Mouse (Mus musculus) heart, embryonic 13.5 days (tissue): Measurements from ENCODE around the gene Cct7. TPM values are rescaled to one million over a fixed set of nuclear protein-coding genes. Genes with fewer than 3 reads are reported as not detected.

Experiments
- ATAC-seq: fragments of 200-750 bp; cut with Nextera tagmentation; 2 replicates; pipeline ENCODE4 v1.8.0; 2017; ENCODE audit warnings: moderate TSS enrichment; ENCODE audit not compliant: insufficient number of reproducible peaks, low FRiP score, low TSS enrichment; ENCODE audit errors: extremely low read depth
- H3K27ac ChIP-seq: fragments of 300-500 bp; sonication (generic); replicated peaks from 2 replicates; pipeline ENCODE4 v1.5.1; 2015; ENCODE audit warnings: moderate library complexity, mild to moderate bottlenecking, inconsistent platforms
- H3K27me3 ChIP-seq: fragments of 300-500 bp; sonication (generic); replicated peaks from 2 replicates; pipeline ENCODE4 v1.6.1; 2015; ENCODE audit warnings: mild to moderate bottlenecking, inconsistent platforms
- H3K36me3 ChIP-seq: fragments of 300-500 bp; sonication (generic); 2 replicates; pipeline ENCODE4 v1.6.1; 2015; ENCODE audit warnings: mild to moderate bottlenecking, inconsistent platforms
- H3K4me1 ChIP-seq: fragments of 300-500 bp; sonication (generic); 2 replicates; pipeline ENCODE4 v1.6.1; 2015; ENCODE audit warnings: inconsistent platforms
- H3K4me2 ChIP-seq: fragments of 300-500 bp; sonication (generic); 2 replicates; pipeline ENCODE4 v1.6.1; 2015; ENCODE audit warnings: inconsistent platforms, mild to moderate bottlenecking, moderate library complexity
- H3K4me3 ChIP-seq: fragments of 300-500 bp; sonication (generic); 2 replicates; pipeline ENCODE4 v1.5.1; 2015; ENCODE audit warnings: moderate library complexity, mild to moderate bottlenecking, inconsistent platforms
- H3K9ac ChIP-seq: fragments of 300-500 bp; sonication (generic); 2 replicates; pipeline ENCODE4 v1.6.1; 2015; ENCODE audit warnings: inconsistent platforms, mild to moderate bottlenecking, moderate library complexity
- H3K9me3 ChIP-seq: fragments of 300-500 bp; sonication (generic); 2 replicates; pipeline ENCODE4 v1.6.1; 2016; ENCODE audit warnings: inconsistent platforms
- WGBS: fragments of 180-500 bp; shearing (Covaris S2); methylation state at CpG from one replicate; pipeline ENCODE4 v1.1.7; 2015; ENCODE audit warnings: mixed read lengths; 5-methylcytosine and 5-hydroxymethylcytosine counted together
- polyA plus RNA-seq: library from polyadenylated mRNA; unstranded; fragments of >200 nt; fragmentation: Nextera tagmentation; extraction: Ambion mirVana; gene quantifications from 2 replicates; pipeline ENCODE4 v1.2.1, GENCODE M21; 2015

The Cct7 gene
- polyA plus RNA-seq: 347 and 413 TPM in 2 replicates

DNA sequence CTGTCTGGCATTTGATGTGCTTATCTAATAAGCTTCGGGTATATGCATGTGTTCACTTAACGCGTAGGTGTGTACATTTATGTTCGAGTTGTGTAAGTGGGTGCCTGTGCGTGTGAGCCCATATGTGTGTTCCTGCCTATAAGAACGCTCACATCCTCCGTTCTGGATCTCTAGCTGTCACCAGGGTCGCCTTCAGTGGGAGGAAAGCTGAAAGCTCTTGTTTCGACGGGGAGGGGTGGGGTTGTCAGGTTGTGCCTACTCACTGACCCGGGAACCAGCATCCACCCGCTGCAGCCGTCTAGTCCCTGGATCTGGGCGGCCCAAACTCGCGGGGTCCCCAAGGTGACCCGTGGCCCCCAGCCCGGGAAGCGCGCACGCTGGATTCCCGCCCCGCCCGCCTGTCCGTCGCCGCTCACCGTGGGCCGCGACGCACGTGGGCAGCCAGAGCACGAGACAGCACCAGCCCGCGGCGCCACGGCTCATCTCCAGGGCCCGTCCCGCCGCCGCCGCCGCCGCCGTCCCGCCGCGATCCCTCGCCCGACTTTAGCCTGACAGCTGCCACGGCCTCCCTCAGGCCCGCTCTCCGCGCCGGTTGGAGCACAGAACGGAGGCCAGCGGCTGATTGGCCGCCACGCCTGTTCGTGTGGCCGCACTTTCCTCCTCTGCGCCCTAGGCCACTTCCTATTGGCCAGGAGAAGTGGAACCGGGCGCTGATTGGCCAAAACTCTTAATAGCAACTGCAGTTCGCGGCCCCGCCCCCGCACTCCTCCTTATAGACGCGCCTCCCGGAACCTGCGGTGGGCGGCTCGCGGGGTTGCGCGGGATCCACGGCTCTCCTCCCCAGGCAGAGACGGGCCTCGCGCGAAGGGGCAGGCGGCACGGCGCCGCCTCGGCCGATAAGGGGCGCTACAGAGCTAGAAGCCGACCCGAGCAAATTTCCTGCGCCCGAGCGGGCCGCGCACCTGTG is at the start of gene Cct7:
Cct7 (plus strand) TSS at position 818 of the 967 bp plus-strand sequence.
- Histone ChIP-seq H3K9ac (peak within 1 kb of the TSS; percentile 97), H3K4me1 (peaks cover 42% of the 10 kb centered on the region), H3K4me3 (peak within 1 kb of the TSS; percentile 92), H3K27ac (peak within 1 kb of the TSS; percentile 88), H3K27me3 (no peaks in the 10 kb centered on the region), H3K4me2 (peak within 1 kb of the TSS; percentile 98), H3K9me3 (no peaks in the 10 kb centered on the region), H3K36me3 (peaks cover 29% of the 10 kb centered on the region)
- WGBS: 1% methylated on average over 91 of the region's 96 CpGs
- peak; percentile 93 for ATAC-seq

DNA sequence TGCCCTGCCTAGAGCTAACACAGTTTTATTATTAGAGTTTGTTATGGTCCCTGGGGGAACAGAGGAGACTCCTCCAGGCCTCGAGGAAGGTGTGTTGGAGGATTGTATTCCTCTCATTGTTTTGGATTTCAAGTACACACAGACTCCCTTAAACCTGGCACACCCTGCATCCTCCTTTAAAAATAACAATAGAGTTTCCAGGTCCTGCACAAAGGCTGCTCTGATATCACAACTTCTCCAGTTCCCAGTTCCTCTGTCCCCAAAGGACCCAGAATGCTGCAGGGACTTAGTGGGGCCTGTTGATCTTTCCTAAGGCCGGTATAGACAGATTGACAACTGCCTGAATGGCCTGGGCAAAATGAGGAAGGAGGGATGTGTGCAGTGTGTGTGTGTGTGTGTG is 48.7 kb upstream of the Cct7 start:
- H3K27me3 ChIP-seq: peaks cover 31% of the 10 kb centered on the region
- 38% methylated on average over 2 of the region's 2 CpGs for WGBS
- H3K4me2 ChIP-seq: no peak overlapping the region
- H3K36me3 ChIP-seq: no peaks in the 10 kb centered on the region
- H3K4me1 ChIP-seq: no peaks in the 10 kb centered on the region
- no peak for ATAC-seq
- H3K27ac ChIP-seq: no peak overlapping the region
- H3K9me3 ChIP-seq: no peaks in the 10 kb centered on the region
- no peak overlapping the region for H3K4me3 ChIP-seq
- no peak overlapping the region for H3K9ac ChIP-seq

DNA sequence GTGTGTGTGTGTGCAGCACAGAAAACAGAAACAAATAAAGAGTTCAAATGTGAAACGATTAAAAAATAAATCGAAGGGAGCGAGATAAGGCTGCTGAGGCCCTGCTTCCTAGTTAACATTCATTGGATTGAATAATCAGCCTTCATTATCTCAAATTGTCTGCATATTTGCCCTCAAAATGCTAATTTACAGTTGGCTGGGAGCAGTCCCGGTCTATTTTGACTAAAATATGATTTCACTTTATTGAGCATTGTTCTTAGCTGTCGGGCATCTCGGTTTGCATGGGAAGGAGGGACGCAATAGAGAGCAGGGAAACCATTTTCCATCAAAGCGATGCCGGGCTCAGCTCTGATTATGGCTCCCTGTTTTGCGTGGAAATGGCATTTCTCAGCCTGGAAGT is 48.3 kb upstream of the Cct7 start:
- no peak overlapping the region for H3K27ac ChIP-seq
- H3K4me3 ChIP-seq: no peak overlapping the region
- no peaks in the 10 kb centered on the region for H3K9me3 ChIP-seq
- H3K36me3 ChIP-seq: no peaks in the 10 kb centered on the region
- no peaks in the 10 kb centered on the region for H3K4me1 ChIP-seq
- ATAC-seq: no peak
- H3K27me3 ChIP-seq: peaks cover 35% of the 10 kb centered on the region
- WGBS: 74% methylated on average over 10 of the region's 10 CpGs
- H3K9ac ChIP-seq: no peak overlapping the region
- H3K4me2 ChIP-seq: no peak overlapping the region

DNA sequence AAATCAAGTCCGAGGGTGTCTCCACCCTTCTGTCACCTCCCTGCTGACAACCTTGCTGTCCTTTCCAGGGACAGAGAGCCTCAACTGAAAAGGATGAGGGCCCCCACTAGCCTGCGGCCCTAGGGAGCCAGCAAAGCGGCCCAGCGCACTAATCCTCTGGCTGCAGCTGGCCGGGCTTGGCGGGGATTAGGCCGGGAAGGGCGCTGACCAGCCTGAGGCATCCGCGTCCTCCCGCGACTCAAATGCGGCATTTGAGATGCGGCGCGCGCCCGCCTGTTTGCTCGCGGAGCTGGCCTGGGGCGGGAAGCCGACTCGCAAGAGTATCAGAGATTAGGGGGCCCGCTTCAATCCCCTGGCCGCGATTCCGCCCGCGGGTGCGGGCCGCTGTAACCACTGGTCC is 42.3 kb upstream of the Cct7 start:
- 2% methylated on average over 31 of the region's 31 CpGs for WGBS
- no peak overlapping the region for H3K27ac ChIP-seq
- peaks cover 7% of the 10 kb centered on the region for H3K4me1 ChIP-seq
- no peaks in the 10 kb centered on the region for H3K36me3 ChIP-seq
- H3K27me3 ChIP-seq: peaks cover 67% of the 10 kb centered on the region
- no peaks in the 10 kb centered on the region for H3K9me3 ChIP-seq
- H3K9ac ChIP-seq: peak overlapping the region; percentile 45
- peak overlapping the region; percentile 64 for H3K4me2 ChIP-seq
- peak overlapping the region; percentile 40 for H3K4me3 ChIP-seq
- no peak for ATAC-seq

DNA sequence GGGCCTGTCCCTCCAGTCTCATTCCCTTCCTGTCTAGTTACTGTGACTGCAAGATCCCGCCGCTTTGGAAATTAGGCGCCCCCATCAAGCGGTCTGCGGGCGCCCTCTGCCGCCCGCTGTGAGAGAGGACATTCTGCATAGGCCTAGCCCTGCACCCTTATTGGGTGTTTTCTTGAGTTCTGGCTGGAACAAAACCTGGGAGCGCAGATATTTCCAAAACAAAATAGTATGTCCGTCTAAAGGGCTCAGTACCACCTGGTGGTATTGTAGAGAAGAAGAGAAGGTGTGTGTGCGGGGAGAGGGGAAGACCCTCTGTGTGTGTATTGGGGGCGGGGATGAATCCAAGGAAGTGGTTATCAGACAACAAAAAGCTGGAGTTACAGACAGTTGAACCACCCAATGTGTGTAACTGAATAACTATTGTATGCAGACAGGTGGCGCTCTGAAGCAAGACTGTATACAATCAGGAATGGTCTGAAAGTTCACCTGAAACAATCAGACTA is 40.5 kb upstream of the Cct7 start:
- Histone ChIP-seq H3K4me1 (peaks cover 7% of the 10 kb centered on the region), H3K9ac (no peak overlapping the region), H3K27me3 (peaks cover 70% of the 10 kb centered on the region), H3K27ac (no peak overlapping the region), H3K36me3 (no peaks in the 10 kb centered on the region), H3K4me3 (no peak overlapping the region), H3K9me3 (no peaks in the 10 kb centered on the region), H3K4me2 (no peak overlapping the region)
- WGBS: 14% methylated on average over 13 of the region's 13 CpGs
- ATAC-seq: no peak

DNA sequence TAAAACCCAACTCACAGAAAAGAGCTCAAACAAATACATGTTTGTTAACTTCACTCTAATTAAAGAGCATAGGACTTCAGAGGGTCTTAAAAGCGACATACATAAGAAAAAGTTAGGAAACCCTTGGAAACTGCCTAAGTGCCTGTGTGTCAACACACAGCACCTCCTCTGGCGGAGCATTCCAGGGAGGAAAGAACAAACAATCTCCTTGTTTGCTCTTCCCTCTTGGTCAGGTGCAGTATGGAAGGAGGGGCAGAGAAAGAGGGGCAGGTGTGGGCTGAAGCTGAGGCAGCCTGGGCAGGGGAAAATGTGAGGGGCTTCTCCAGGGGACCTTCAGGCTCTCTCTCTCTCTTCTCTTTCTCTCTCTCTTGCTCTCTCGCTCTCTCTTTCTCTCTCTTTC is 35.5 kb upstream of the Cct7 start:
- Histone ChIP-seq H3K27me3 (peaks cover 30% of the 10 kb centered on the region), H3K9ac (no peak overlapping the region), H3K27ac (no peak overlapping the region), H3K4me1 (no peaks in the 10 kb centered on the region), H3K4me2 (no peak overlapping the region), H3K9me3 (no peaks in the 10 kb centered on the region), H3K4me3 (no peak overlapping the region), H3K36me3 (no peaks in the 10 kb centered on the region)
- ATAC-seq: no peak
- WGBS: 52% methylated on average over 3 of the region's 3 CpGs

DNA sequence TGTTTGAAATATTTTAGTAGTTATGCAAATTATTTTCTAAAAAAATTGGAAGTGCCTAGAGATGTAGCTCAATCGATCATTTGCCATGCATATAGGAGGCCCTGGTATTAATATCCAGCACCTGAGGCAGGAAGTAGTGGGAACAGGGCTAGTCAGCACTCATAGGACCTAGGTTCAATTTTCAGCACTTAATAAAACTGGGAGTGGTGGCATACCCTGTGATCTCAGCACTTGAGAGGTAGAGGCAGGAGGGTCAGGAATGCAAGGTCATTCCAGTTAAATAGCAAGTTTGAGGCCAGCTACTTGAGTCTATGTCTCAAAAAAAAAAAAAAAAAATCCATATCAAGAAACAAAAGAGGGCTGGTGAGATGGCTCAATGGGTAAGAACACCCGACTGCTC is 32.2 kb upstream of the Cct7 start:
- no peak for ATAC-seq
- Histone ChIP-seq H3K27me3 (peaks cover 58% of the 10 kb centered on the region), H3K36me3 (no peaks in the 10 kb centered on the region), H3K9ac (no peak overlapping the region), H3K4me2 (no peak overlapping the region), H3K4me3 (no peak overlapping the region), H3K27ac (no peak overlapping the region), H3K4me1 (peaks cover 7% of the 10 kb centered on the region), H3K9me3 (no peaks in the 10 kb centered on the region)
- WGBS: 81% methylated on average over 2 of the region's 2 CpGs

DNA sequence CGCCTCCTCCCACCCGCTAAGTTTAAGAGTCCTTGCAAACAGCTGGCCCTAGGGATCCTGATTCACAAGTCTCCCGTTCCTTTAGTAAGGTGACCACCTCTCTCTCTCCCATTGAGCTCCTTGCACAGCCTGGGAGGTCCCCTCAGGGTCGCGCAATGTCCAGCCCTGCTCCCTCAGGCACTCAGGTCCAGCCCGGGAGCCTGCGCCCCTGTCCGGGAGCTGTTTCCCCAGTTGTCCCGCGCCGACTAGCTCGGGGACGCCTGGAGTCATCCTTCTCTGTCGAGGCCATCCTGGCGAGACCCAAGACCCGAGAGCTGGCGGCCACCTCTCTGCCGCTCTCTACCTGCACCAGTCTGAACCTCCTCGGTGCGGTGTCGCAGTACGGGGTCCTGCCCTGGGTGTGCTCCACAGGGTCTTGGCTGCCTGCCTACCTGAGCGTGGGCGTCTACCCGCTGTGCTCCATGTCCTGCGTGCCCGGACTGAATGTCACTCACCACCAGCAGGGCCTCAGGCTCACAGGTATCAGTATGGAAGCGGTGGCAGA is 27.4 kb upstream of the Cct7 start, which contains the start of gene Noto:
Noto (plus strand) TSS at position 51 of the 544 bp plus-strand sequence.
- H3K4me3 ChIP-seq: peak within 1 kb of the TSS; percentile 15
- no peak within 1 kb of the TSS for H3K27ac ChIP-seq
- no peaks in the 10 kb centered on the region for H3K36me3 ChIP-seq
- H3K9ac ChIP-seq: no peak within 1 kb of the TSS; the same call in 1 of the 2 replicates
- ATAC-seq: no peak
- peaks cover 8% of the 10 kb centered on the region for H3K4me1 ChIP-seq
- peak within 1 kb of the TSS; percentile 54 for H3K4me2 ChIP-seq
- no peaks in the 10 kb centered on the region for H3K9me3 ChIP-seq
- H3K27me3 ChIP-seq: peaks cover 76% of the 10 kb centered on the region
- WGBS: 11% methylated on average over 28 of the region's 28 CpGs

DNA sequence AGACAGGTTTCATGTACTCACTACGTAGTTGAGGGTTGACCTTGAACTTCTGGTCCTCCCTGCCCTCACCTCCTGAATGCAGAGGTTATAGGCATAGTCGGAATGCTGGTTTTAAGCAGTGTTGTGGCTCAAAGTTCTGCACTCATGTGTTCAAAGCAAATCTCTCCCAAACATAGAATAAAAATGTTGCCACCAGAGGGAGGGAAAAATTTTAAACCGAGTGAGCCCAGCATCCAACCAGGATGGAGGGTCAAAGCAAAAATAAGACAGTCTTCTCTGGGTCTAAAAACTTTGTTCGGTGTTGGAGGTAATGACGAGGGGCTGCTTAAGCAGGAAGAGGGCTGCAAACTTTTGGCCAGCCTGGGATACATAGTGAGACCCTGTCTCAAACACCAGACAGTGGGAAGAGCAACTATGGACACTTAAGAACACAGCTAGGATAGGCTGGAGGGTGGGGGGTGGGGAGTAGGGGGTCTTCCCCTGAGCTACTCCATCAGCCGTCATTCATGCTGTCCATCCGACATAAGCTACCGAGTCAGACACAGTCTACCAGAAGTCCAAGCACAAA is 20.0 kb upstream of the Cct7 start:
- H3K4me2 ChIP-seq: peak overlapping the region; percentile 79
- ATAC-seq: no peak
- H3K9ac ChIP-seq: peak overlapping the region; percentile 83
- 47% methylated on average over 8 of the region's 8 CpGs for WGBS
- peaks cover 22% of the 10 kb centered on the region for H3K27me3 ChIP-seq
- H3K4me1 ChIP-seq: peaks cover 18% of the 10 kb centered on the region
- no peaks in the 10 kb centered on the region for H3K9me3 ChIP-seq
- no peak overlapping the region for H3K27ac ChIP-seq
- H3K4me3 ChIP-seq: peak overlapping the region; percentile 98
- H3K36me3 ChIP-seq: no peaks in the 10 kb centered on the region

DNA sequence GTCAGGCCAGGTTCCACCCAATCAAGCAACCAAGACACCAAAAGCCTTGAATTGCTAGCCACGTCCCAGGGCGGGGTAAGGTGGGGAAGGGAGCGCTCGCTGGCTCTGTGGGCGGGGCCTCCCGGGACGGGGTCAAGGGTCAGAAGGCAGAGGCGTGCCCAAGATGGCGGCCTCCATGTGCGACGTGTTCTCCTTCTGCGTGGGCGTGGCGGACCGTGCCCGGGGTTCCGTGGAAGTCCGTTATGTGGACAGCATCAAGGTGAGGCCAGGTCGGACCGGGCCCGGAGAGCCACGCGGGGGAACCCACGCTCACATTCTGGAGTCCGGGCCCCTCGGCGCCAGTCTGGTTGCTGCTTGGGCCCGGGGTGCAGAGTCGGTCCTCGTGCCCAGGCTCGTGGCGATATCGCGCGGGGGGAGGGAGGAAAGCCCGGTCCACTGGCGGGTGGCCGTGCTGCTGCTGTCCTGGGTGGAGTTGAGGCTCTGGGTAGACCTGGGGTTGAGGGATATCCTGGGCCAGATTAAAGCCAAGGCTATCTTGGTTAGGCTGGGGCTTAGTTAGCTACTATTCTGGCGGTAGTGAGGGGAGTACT is 19.4 kb upstream of the Cct7 start, which contains the start of gene Smyd5:
Smyd5 (plus strand) TSS at position 148 of the 590 bp plus-strand sequence.
- no peaks in the 10 kb centered on the region for H3K36me3 ChIP-seq
- peak within 1 kb of the TSS; percentile 79 for H3K4me2 ChIP-seq
- 1% methylated on average over 39 of the region's 39 CpGs for WGBS
- peaks cover 20% of the 10 kb centered on the region for H3K4me1 ChIP-seq
- H3K4me3 ChIP-seq: peak within 1 kb of the TSS; percentile 98
- ATAC-seq: peak; percentile 58; the same call in 1 of the 2 replicates
- H3K27me3 ChIP-seq: peaks cover 17% of the 10 kb centered on the region
- H3K27ac ChIP-seq: no peak within 1 kb of the TSS
- H3K9ac ChIP-seq: peak within 1 kb of the TSS; percentile 83
- no peaks in the 10 kb centered on the region for H3K9me3 ChIP-seq

DNA sequence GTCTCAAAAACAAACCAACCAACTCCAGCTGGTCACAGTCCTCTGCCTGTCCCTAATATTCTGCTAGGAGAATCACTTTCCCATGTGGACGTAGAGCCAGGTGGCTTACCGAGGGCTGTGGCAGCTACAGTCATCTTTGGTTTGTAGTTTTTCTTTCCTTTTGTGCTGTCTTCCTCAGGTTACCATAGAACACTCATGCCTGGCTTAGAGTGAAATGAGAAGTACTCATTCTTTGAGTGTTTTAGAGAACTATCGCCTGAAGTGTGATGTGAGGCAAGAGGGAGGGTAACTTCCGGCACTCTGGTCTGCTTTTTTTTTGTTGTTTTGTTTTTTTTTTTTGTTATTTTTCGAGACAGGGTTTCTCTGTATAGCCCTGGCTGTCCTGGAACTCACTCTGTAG is 17.4 kb upstream of the Cct7 start:
- peaks cover 8% of the 10 kb centered on the region for H3K36me3 ChIP-seq
- no peak overlapping the region for H3K9ac ChIP-seq
- H3K27ac ChIP-seq: no peak overlapping the region
- H3K9me3 ChIP-seq: no peaks in the 10 kb centered on the region
- WGBS: 68% methylated on average over 5 of the region's 5 CpGs
- no peak for ATAC-seq
- H3K27me3 ChIP-seq: 0 out of 2 replicates have a peak, but pooled peaks cover 3% of the 10 kb centered on the region
- H3K4me1 ChIP-seq: peaks cover 20% of the 10 kb centered on the region
- no peak overlapping the region for H3K4me2 ChIP-seq
- H3K4me3 ChIP-seq: no peak overlapping the region
